Comparison of ENCODE assay signal across 8 mouse cellular contexts in the genomic region with DNA sequence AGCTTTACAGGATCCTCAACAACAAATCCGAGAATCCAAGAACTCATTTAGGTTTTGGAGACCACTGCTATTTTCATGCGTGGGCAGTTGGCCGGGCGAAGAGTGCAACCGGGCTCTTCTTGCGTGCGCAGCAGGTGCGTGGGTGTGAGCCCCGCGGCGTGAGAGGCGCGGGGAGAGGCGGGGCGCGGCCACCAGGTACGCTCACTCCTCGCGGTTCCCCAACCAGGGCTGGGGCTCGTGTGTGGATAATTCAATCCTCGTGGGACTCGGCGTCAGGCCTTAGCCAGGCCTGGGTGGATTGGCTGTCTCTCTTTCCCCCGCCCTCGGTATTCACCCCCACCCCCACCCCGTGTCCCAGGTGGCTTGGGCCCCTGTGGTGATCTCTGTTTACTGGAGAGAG. TPM values are rescaled to one million over a fixed set of nuclear protein-coding genes. Genes with fewer than 3 reads are reported as not detected.
DNase-seq lines count a peak whose midpoint lies in the region; ATAC-seq and TF ChIP-seq lines count a peak whose summit lies in the region.

No protein-coding gene starts in this region.

- peaks cover 24% of the 10 kb centered on the region for H3K4me1 ChIP-seq in heart, embryonic 13.5 days
- H3K4me1 ChIP-seq in MEL (ENCODE audit: control insufficient read depth in 1 of 2, insufficient read depth in 2 of 2, low read length in 2 of 2) = peaks cover 0 to 5% of the 10 kb centered on the region in 2 experiments; a peak in 1 of 4 replicates
- peaks cover 8% of the 10 kb centered on the region; the same call in 1 of the 2 replicates for H3K4me1 ChIP-seq in forebrain, embryonic 11.5 days (replicated peaks; ENCODE audit: control insufficient read depth, insufficient read depth, low read length)
- H3K4me1 ChIP-seq in limb, embryonic 13.5 days = peaks cover 26% of the 10 kb centered on the region
- H3K4me1 ChIP-seq in stomach, embryonic 16.5 days (ENCODE audit: control insufficient read depth, insufficient read depth, low read length) = peaks cover 3% of the 10 kb centered on the region; the same call in 1 of the 2 replicates

- no peak for ATAC-seq in heart, embryonic 13.5 days (ENCODE audit: extremely low read depth, insufficient number of reproducible peaks, low FRiP score, low TSS enrichment)
- no peak for ATAC-seq in forebrain, embryonic 11.5 days (replicated peaks; ENCODE audit: low FRiP score)
- ATAC-seq in limb, embryonic 13.5 days (ENCODE audit: low FRiP score, low read depth) = no peak
- ATAC-seq in stomach, embryonic 16.5 days (ENCODE audit: insufficient read depth, low FRiP score) = peak; percentile 11; the same call in 1 of the 2 replicates
- ATAC-seq in megakaryocyte-erythroid progenitor cell, adult 5-6 weeks (replicated peaks; ENCODE audit: low FRiP score, low TSS enrichment, poor library complexity, severe bottlenecking) = no peak

- TF ChIP-seq RAD21 in MEL (IDR thresholded peaks at IDR 0.05; ENCODE audit: low read depth, low read length) = no peak

- peak overlapping the region; percentile 46 for H3K4me3 ChIP-seq in heart, embryonic 13.5 days
- H3K4me3 ChIP-seq in MEL (ENCODE audit: control insufficient read depth in 1 of 2, insufficient read depth in 1 of 2, low read depth in 2 of 2, low read length in 2 of 2) = no peak overlapping the region
- H3K4me3 ChIP-seq in forebrain, embryonic 11.5 days (ENCODE audit: low read depth, low read length) = peak overlapping the region; percentile 3; the same call in 1 of the 2 replicates
- H3K4me3 ChIP-seq in limb, embryonic 13.5 days = peak overlapping the region; percentile 41
- H3K4me3 ChIP-seq in stomach, embryonic 16.5 days (replicated peaks; ENCODE audit: low read length) = peak overlapping the region; percentile 40

- no peaks in the 10 kb centered on the region for H3K9me3 ChIP-seq in heart, embryonic 13.5 days
- no peaks in the 10 kb centered on the region for H3K9me3 ChIP-seq in MEL (replicated peaks; ENCODE audit: insufficient read depth, low read length)
- H3K9me3 ChIP-seq in forebrain, embryonic 11.5 days (ENCODE audit: control insufficient read depth, low read length) = no peaks in the 10 kb centered on the region
- H3K9me3 ChIP-seq in limb, embryonic 13.5 days = no peaks in the 10 kb centered on the region
- H3K9me3 ChIP-seq in stomach, embryonic 16.5 days (replicated peaks; ENCODE audit: control insufficient read depth, low read length) = no peaks in the 10 kb centered on the region

- no peak for DNase-seq in heart, postnatal 36 days
- no peak for DNase-seq in MEL (ENCODE audit: low read depth, low spot score)
- peak; percentile 54 for DNase-seq in forebrain, embryonic 11.5 days (ENCODE audit: low spot score)
- no peak for DNase-seq in spleen, postnatal 4 days (ENCODE audit: low spot score in 2 of 2)

- H3K79me2 ChIP-seq in MEL (ENCODE audit: control insufficient read depth, insufficient read depth, low read length, poor library complexity) = no peaks in the 10 kb centered on the region

- no peak overlapping the region for H3K27ac ChIP-seq in heart, embryonic 13.5 days (replicated peaks)
- H3K27ac ChIP-seq in MEL (ENCODE audit: control insufficient read depth, low read depth, low read length) = no peak overlapping the region
- no peak overlapping the region for H3K27ac ChIP-seq in forebrain, embryonic 11.5 days (ENCODE audit: low read depth, low read length)
- no peak overlapping the region for H3K27ac ChIP-seq in limb, embryonic 13.5 days
- H3K27ac ChIP-seq in stomach, embryonic 16.5 days (ENCODE audit: low read length) = no peak overlapping the region

- no peak for TF ChIP-seq EP300 in MEL (IDR thresholded peaks at IDR 0.05; ENCODE audit: low read depth in 1 of 2, low read length in 2 of 2)

- H3K4me2 ChIP-seq in heart, embryonic 13.5 days = peak overlapping the region; percentile 68
- H3K4me2 ChIP-seq in forebrain, embryonic 11.5 days (ENCODE audit: low read depth, low read length, severe bottlenecking) = peak overlapping the region; percentile 26
- peak overlapping the region; percentile 71 for H3K4me2 ChIP-seq in limb, embryonic 13.5 days (replicated peaks)
- peak overlapping the region; percentile 54 for H3K4me2 ChIP-seq in stomach, embryonic 16.5 days (ENCODE audit: low read depth, low read length)

- H3K9ac ChIP-seq in heart, embryonic 13.5 days = peak overlapping the region; percentile 48
- H3K9ac ChIP-seq in MEL (ENCODE audit: control insufficient read depth, low read depth, low read length, poor library complexity, severe bottlenecking) = no peak overlapping the region
- H3K9ac ChIP-seq in forebrain, embryonic 11.5 days (ENCODE audit: low read length) = no peak overlapping the region
- H3K9ac ChIP-seq in limb, embryonic 13.5 days = peak overlapping the region; percentile 62
- peak overlapping the region; percentile 66 for H3K9ac ChIP-seq in stomach, embryonic 16.5 days (ENCODE audit: low read length)

- peaks cover 10% of the 10 kb centered on the region for H3K36me3 ChIP-seq in heart, embryonic 13.5 days
- no peaks in the 10 kb centered on the region for H3K36me3 ChIP-seq in MEL (ENCODE audit: control insufficient read depth in 1 of 2, insufficient read depth in 2 of 2, low read length in 2 of 2)
- no peaks in the 10 kb centered on the region for H3K36me3 ChIP-seq in forebrain, embryonic 11.5 days (ENCODE audit: control insufficient read depth, insufficient read depth, low read length)
- H3K36me3 ChIP-seq in limb, embryonic 13.5 days = no peaks in the 10 kb centered on the region
- no peaks in the 10 kb centered on the region for H3K36me3 ChIP-seq in stomach, embryonic 16.5 days (ENCODE audit: control insufficient read depth, insufficient read depth, low read length)

- TF ChIP-seq CTCF in MEL (IDR thresholded peaks at IDR 0.05 in 2 of 3, conservative IDR thresholded peaks at IDR 0.05 in 1 of 3; ENCODE audit: control insufficient read depth in 1 of 3, insufficient read depth in 1 of 3, low read depth in 2 of 3, low read length in 3 of 3, poor library complexity in 1 of 3, severe bottlenecking in 1 of 3) = no peak

- no peak for TF ChIP-seq POLR2A in MEL (IDR thresholded peaks at IDR 0.05; ENCODE audit: control insufficient read depth in 1 of 2, insufficient read depth in 1 of 2, low read depth in 1 of 2, low read length in 2 of 2, poor library complexity in 1 of 2)

- 7% methylated on average over 26 of the region's 26 CpGs for WGBS in heart, embryonic 13.5 days
- WGBS in forebrain, embryonic 11.5 days = 4% methylated on average over 26 of the region's 26 CpGs
- 8% methylated on average over 26 of the region's 26 CpGs for WGBS in limb, embryonic 13.5 days
- 7% methylated on average over 26 of the region's 26 CpGs for WGBS in stomach, embryonic 16.5 days

- H3K27me3 ChIP-seq in heart, embryonic 13.5 days (replicated peaks) = peaks cover 79% of the 10 kb centered on the region
- no peaks in the 10 kb centered on the region for H3K27me3 ChIP-seq in MEL (ENCODE audit: control insufficient read depth in 1 of 2, insufficient read depth in 2 of 2, low read length in 2 of 2)
- H3K27me3 ChIP-seq in forebrain, embryonic 11.5 days (ENCODE audit: control insufficient read depth, insufficient read depth, low read length) = peaks cover 32% of the 10 kb centered on the region
- H3K27me3 ChIP-seq in limb, embryonic 13.5 days = peaks cover 64% of the 10 kb centered on the region
- H3K27me3 ChIP-seq in stomach, embryonic 16.5 days (ENCODE audit: control insufficient read depth, insufficient read depth, low read length) = peaks cover 37% of the 10 kb centered on the region

- intact Hi-C loops in heart, postnatal 36 days (cut with DNase I) = loop anchor here (1.0 to 10.0 kb wide), 2 partner anchors 138 to 279 kb away; a partner anchor contains a TSS

RNA-seq across cellular contexts. Expression of a gene that starts 1.2 kb away (rescaled TPM):
- 0.28 and 0.60 TPM in 2 replicates for polyA plus RNA-seq in heart, embryonic 13.5 days (2015; fragmentation: Nextera tagmentation; extraction: Ambion mirVana)
- total RNA-seq in heart, postnatal 36 days (2021) = under 1 TPM; 0.28 to 0.30 TPM
- total RNA-seq in MEL (2012; rRNA removed) = 0.31 and 0.33 TPM in 2 replicates
- polyA plus RNA-seq in MEL (2012; ENCODE audit: insufficient read depth in 1 of 2, insufficient read length in 2 of 2, low read depth in 1 of 2, low replicate concordance in 2 of 2, missing spikeins in 1 of 2) = 1 to 10 TPM in 1 of 2 experiments, not detected in 1; 1.2 TPM
- polyA plus RNA-seq in forebrain, embryonic 11.5 days (2014; fragmentation: Nextera tagmentation; extraction: Ambion mirVana) = 0.91 and 1.0 TPM in 2 replicates
- 1.5 and 1.7 TPM in 2 replicates for polyA plus RNA-seq in limb, embryonic 13.5 days (2015; fragmentation: Nextera tagmentation; extraction: Ambion mirVana)
- 1.5 and 1.9 TPM in 2 replicates for polyA plus RNA-seq in stomach, embryonic 16.5 days (2015; fragmentation: Nextera tagmentation; extraction: Ambion mirVana)
- total RNA-seq in megakaryocyte-erythroid progenitor cell, adult 5-6 weeks (2014; fragmentation: Nextera tagmentation) = not detected in 2 replicates
- total RNA-seq in megakaryocyte-erythroid progenitor cell, adult 5-6 weeks (2017) = not detected in 2 replicates

RNA-seq across cellular contexts. Expression of a gene that starts 7.1 kb away (rescaled TPM):
- polyA plus RNA-seq in heart, embryonic 13.5 days (2015; fragmentation: Nextera tagmentation; extraction: Ambion mirVana) = 5.0 and 7.1 TPM in 2 replicates
- 1 to 10 TPM; 3.3 to 3.9 TPM for total RNA-seq in heart, postnatal 36 days (2021)
- total RNA-seq in MEL (2012; rRNA removed) = 3.1 and 4.2 TPM in 2 replicates
- polyA plus RNA-seq in MEL (2012; ENCODE audit: insufficient read depth in 1 of 2, insufficient read length in 2 of 2, low read depth in 1 of 2, low replicate concordance in 2 of 2, missing spikeins in 1 of 2) = 1 to 10 TPM in 1 of 2 experiments, not detected in 1; 7.9 TPM
- polyA plus RNA-seq in forebrain, embryonic 11.5 days (2014; fragmentation: Nextera tagmentation; extraction: Ambion mirVana) = 14.6 and 15.8 TPM in 2 replicates
- polyA plus RNA-seq in limb, embryonic 13.5 days (2015; fragmentation: Nextera tagmentation; extraction: Ambion mirVana) = 10.9 and 11.5 TPM in 2 replicates
- polyA plus RNA-seq in stomach, embryonic 16.5 days (2015; fragmentation: Nextera tagmentation; extraction: Ambion mirVana) = 9.4 and 10.5 TPM in 2 replicates
- total RNA-seq in megakaryocyte-erythroid progenitor cell, adult 5-6 weeks (2014; fragmentation: Nextera tagmentation) = 2.4 and 3.1 TPM in 2 replicates
- total RNA-seq in megakaryocyte-erythroid progenitor cell, adult 5-6 weeks (2017) = 0.19 and 4.7 TPM in 2 replicates

RNA-seq across cellular contexts. Expression of a gene that starts 15.9 kb away (rescaled TPM):
- 17.8 and 18.3 TPM in 2 replicates for polyA plus RNA-seq in heart, embryonic 13.5 days (2015; fragmentation: Nextera tagmentation; extraction: Ambion mirVana)
- total RNA-seq in heart, postnatal 36 days (2021) = 10 to 100 TPM; 19.7 to 20.0 TPM
- not detected in 2 replicates for total RNA-seq in MEL (2012; rRNA removed)
- not detected for polyA plus RNA-seq in MEL (2012; ENCODE audit: insufficient read depth in 1 of 2, insufficient read length in 2 of 2, low read depth in 1 of 2, low replicate concordance in 2 of 2, missing spikeins in 1 of 2)
- 4.9 and 6.8 TPM in 2 replicates for polyA plus RNA-seq in forebrain, embryonic 11.5 days (2014; fragmentation: Nextera tagmentation; extraction: Ambion mirVana)
- 10.0 and 10.3 TPM in 2 replicates for polyA plus RNA-seq in limb, embryonic 13.5 days (2015; fragmentation: Nextera tagmentation; extraction: Ambion mirVana)
- polyA plus RNA-seq in stomach, embryonic 16.5 days (2015; fragmentation: Nextera tagmentation; extraction: Ambion mirVana) = 12.1 and 13.9 TPM in 2 replicates
- 0.28 and 0.62 TPM in 2 replicates for total RNA-seq in megakaryocyte-erythroid progenitor cell, adult 5-6 weeks (2014; fragmentation: Nextera tagmentation)
- total RNA-seq in megakaryocyte-erythroid progenitor cell, adult 5-6 weeks (2017) = not detected in 2 replicates

RNA-seq across cellular contexts. Expression of a gene that starts 24.0 kb away (rescaled TPM):
- 125 and 137 TPM in 2 replicates for polyA plus RNA-seq in heart, embryonic 13.5 days (2015; fragmentation: Nextera tagmentation; extraction: Ambion mirVana)
- 10 to 100 TPM; 32.7 to 38.0 TPM for total RNA-seq in heart, postnatal 36 days (2021)
- 60.4 and 61.8 TPM in 2 replicates for total RNA-seq in MEL (2012; rRNA removed)
- polyA plus RNA-seq in MEL (2012; ENCODE audit: insufficient read depth in 1 of 2, insufficient read length in 2 of 2, low read depth in 1 of 2, low replicate concordance in 2 of 2, missing spikeins in 1 of 2) = 100 to 1,000 TPM in 1 of 2 experiments, not detected in 1; 189 TPM
- polyA plus RNA-seq in forebrain, embryonic 11.5 days (2014; fragmentation: Nextera tagmentation; extraction: Ambion mirVana) = 202 and 223 TPM in 2 replicates
- polyA plus RNA-seq in limb, embryonic 13.5 days (2015; fragmentation: Nextera tagmentation; extraction: Ambion mirVana) = 203 and 209 TPM in 2 replicates
- polyA plus RNA-seq in stomach, embryonic 16.5 days (2015; fragmentation: Nextera tagmentation; extraction: Ambion mirVana) = 119 and 132 TPM in 2 replicates
- total RNA-seq in megakaryocyte-erythroid progenitor cell, adult 5-6 weeks (2014; fragmentation: Nextera tagmentation) = 71.3 and 71.6 TPM in 2 replicates
- total RNA-seq in megakaryocyte-erythroid progenitor cell, adult 5-6 weeks (2017) = 17.9 and 45.7 TPM in 2 replicates

RNA-seq across cellular contexts. Expression of a gene that starts 25.9 kb away (rescaled TPM):
- 9.0 and 9.5 TPM in 2 replicates for polyA plus RNA-seq in heart, embryonic 13.5 days (2015; fragmentation: Nextera tagmentation; extraction: Ambion mirVana)
- total RNA-seq in heart, postnatal 36 days (2021) = 1 to 10 TPM; 2.1 to 3.3 TPM
- total RNA-seq in MEL (2012; rRNA removed) = 2.3 and 3.7 TPM in 2 replicates
- polyA plus RNA-seq in MEL (2012; ENCODE audit: insufficient read depth in 1 of 2, insufficient read length in 2 of 2, low read depth in 1 of 2, low replicate concordance in 2 of 2, missing spikeins in 1 of 2) = 1 to 10 TPM in 1 of 2 experiments, not detected in 1; 4.1 TPM
- 9.8 and 9.9 TPM in 2 replicates for polyA plus RNA-seq in forebrain, embryonic 11.5 days (2014; fragmentation: Nextera tagmentation; extraction: Ambion mirVana)
- polyA plus RNA-seq in limb, embryonic 13.5 days (2015; fragmentation: Nextera tagmentation; extraction: Ambion mirVana) = 11.6 and 12.1 TPM in 2 replicates
- polyA plus RNA-seq in stomach, embryonic 16.5 days (2015; fragmentation: Nextera tagmentation; extraction: Ambion mirVana) = 9.6 and 10.2 TPM in 2 replicates
- 5.4 and 9.6 TPM in 2 replicates for total RNA-seq in megakaryocyte-erythroid progenitor cell, adult 5-6 weeks (2014; fragmentation: Nextera tagmentation)
- total RNA-seq in megakaryocyte-erythroid progenitor cell, adult 5-6 weeks (2017) = 0.33 and 0.91 TPM in 2 replicates

Comparison
In these comparisons a context has a peak if more than half of its experiments do, and no peak if none do; other contexts are left out.
1. H3K4me3 ChIP-seq: peak in heart, embryonic 13.5 days (single experiment), forebrain, embryonic 11.5 days (single experiment), limb, embryonic 13.5 days (single experiment) and stomach, embryonic 16.5 days (single experiment); none in MEL (0 of 2).
2. H3K9ac ChIP-seq: peak in heart, embryonic 13.5 days (single experiment), limb, embryonic 13.5 days (single experiment) and stomach, embryonic 16.5 days (single experiment); none in MEL (single experiment) and forebrain, embryonic 11.5 days (single experiment).
3. Peak in every context shown above with its lines, with median percentiles within 50 percentile points of each other: H3K4me2 ChIP-seq.